Mouse (Mus musculus) spleen, adult 2 months (tissue): ENCODE data around the gene E4f1.

Experiments
- CTCF ChIP-seq: fragments of 200-500 bp; IDR thresholded peaks from 2 replicates; pipeline ENCODE4 v1.5.1; 2011; ENCODE audit warnings: mild to moderate bottlenecking, inconsistent platforms; ENCODE audit not compliant: insufficient read depth, insufficient read length, insufficient replicate concordance; ENCODE audit errors: extremely low read depth
- POLR2A ChIP-seq: fragments of 200-500 bp; IDR thresholded peaks from 2 replicates; pipeline ENCODE4 v1.6.1; 2011; ENCODE audit warnings: low read depth, low read length, inconsistent platforms

GRCm38 (mm10) chr17:24488662-24489264, 18.6 kb upstream of the E4f1 start:
- TF ChIP-seq POLR2A (no peak), CTCF (no peak)
